Mouse (Mus musculus): Measurements from ENCODE around the gene Washc2. TPM values are rescaled to one million over a fixed set of nuclear protein-coding genes. Genes with fewer than 3 reads are reported as not detected.
"Not testable (repeated sequence)": the region's sequence is repeated elsewhere in the genome, so short reads cannot be mapped to it uniquely, and the experiment has no call there.

The Washc2 gene
- polyA plus RNA-seq (2016; fragmentation: Nextera tagmentation; extraction: Ambion mirVana): 47.5 and 49.2 TPM in 2 replicates

- Histone ChIP-seq H3K27ac (peak within 1 kb of the TSS; percentile 91), H3K9me3 (no peaks in the 10 kb centered on the region), H3K4me1 (peaks cover 24% of the 10 kb centered on the region), H3K4me3 (peak within 1 kb of the TSS; percentile 87), H3K27me3 (ENCODE audit: poor library complexity, severe bottlenecking) (no peaks in the 10 kb centered on the region), H3K36me3 (replicated peaks) (peaks cover 25% of the 10 kb centered on the region)
- under 1% methylated on average over 51 of the region's 51 CpGs for WGBS
- DNase-seq (ENCODE audit: extremely low spot score, low spot score): peak; percentile 97
Measured at GRCm38 (mm10) chr6:116207729-116208534, at the start of gene Washc2. Washc2 (plus strand) TSS chr6:116208038.

GRCm38 (mm10) chr6:116166383-116166782 is 41.5 kb upstream of the Washc2 start:
- WGBS: 87% methylated on average over 1 of the region's 1 CpGs
- Histone ChIP-seq H3K27me3 (ENCODE audit: poor library complexity, severe bottlenecking) (no peaks in the 10 kb centered on the region), H3K4me3 (no peak overlapping the region), H3K27ac (no peak overlapping the region), H3K9me3 (no peaks in the 10 kb centered on the region), H3K36me3 (replicated peaks) (peaks cover 19% of the 10 kb centered on the region), H3K4me1 (no peaks in the 10 kb centered on the region)
- no peak for DNase-seq (ENCODE audit: extremely low spot score, low spot score)

GRCm38 (mm10) chr6:116173511-116174099 is 34.2 kb upstream of the Washc2 start:
- 67% methylated on average over 37 of the region's 37 CpGs for WGBS
- H3K4me1 ChIP-seq; DNase-seq (ENCODE audit: extremely low spot score, low spot score); H3K4me3 ChIP-seq; H3K27ac ChIP-seq; H3K9me3 ChIP-seq; H3K27me3 ChIP-seq (ENCODE audit: poor library complexity, severe bottlenecking): not testable (repeated sequence)
- peaks cover 40% of the 10 kb centered on the region for H3K36me3 ChIP-seq (replicated peaks)

GRCm38 (mm10) chr6:116178376-116178775 is 29.5 kb upstream of the Washc2 start:
- no peaks in the 10 kb centered on the region for H3K4me1 ChIP-seq
- no peak for DNase-seq (ENCODE audit: extremely low spot score, low spot score)
- H3K36me3 ChIP-seq (replicated peaks): peaks cover 49% of the 10 kb centered on the region
- no peaks in the 10 kb centered on the region for H3K9me3 ChIP-seq
- no peak overlapping the region for H3K27ac ChIP-seq
- WGBS: 95% methylated on average over 2 of the region's 2 CpGs
- no peaks in the 10 kb centered on the region for H3K27me3 ChIP-seq (ENCODE audit: poor library complexity, severe bottlenecking)
- no peak overlapping the region for H3K4me3 ChIP-seq

GRCm38 (mm10) chr6:116180731-116181130 is 27.1 kb upstream of the Washc2 start:
- Histone ChIP-seq H3K9me3 (no peaks in the 10 kb centered on the region), H3K4me3 (no peak overlapping the region), H3K27me3 (ENCODE audit: poor library complexity, severe bottlenecking) (no peaks in the 10 kb centered on the region), H3K4me1 (no peaks in the 10 kb centered on the region), H3K27ac (no peak overlapping the region), H3K36me3 (replicated peaks) (peaks cover 41% of the 10 kb centered on the region)
- no peak for DNase-seq (ENCODE audit: extremely low spot score, low spot score)
- WGBS: 78% methylated on average over 3 of the region's 3 CpGs

GRCm38 (mm10) chr6:116183509-116183908 is 24.3 kb upstream of the Washc2 start:
- no peaks in the 10 kb centered on the region for H3K4me1 ChIP-seq
- peaks cover 28% of the 10 kb centered on the region for H3K36me3 ChIP-seq (replicated peaks)
- no peak overlapping the region for H3K4me3 ChIP-seq
- DNase-seq (ENCODE audit: extremely low spot score, low spot score): no peak
- H3K27ac ChIP-seq: no peak overlapping the region
- H3K27me3 ChIP-seq (ENCODE audit: poor library complexity, severe bottlenecking): no peaks in the 10 kb centered on the region
- 95% methylated on average over 5 of the region's 5 CpGs for WGBS
- H3K9me3 ChIP-seq: no peaks in the 10 kb centered on the region

GRCm38 (mm10) chr6:116186485-116186884 is 21.4 kb upstream of the Washc2 start:
- no peak overlapping the region for H3K27ac ChIP-seq
- 55% methylated on average over 2 of the region's 2 CpGs for WGBS
- no peak for DNase-seq (ENCODE audit: extremely low spot score, low spot score)
- no peaks in the 10 kb centered on the region for H3K27me3 ChIP-seq (ENCODE audit: poor library complexity, severe bottlenecking)
- no peaks in the 10 kb centered on the region for H3K9me3 ChIP-seq
- H3K36me3 ChIP-seq (replicated peaks): peaks cover 11% of the 10 kb centered on the region
- H3K4me1 ChIP-seq: peaks cover 5% of the 10 kb centered on the region
- H3K4me3 ChIP-seq: no peak overlapping the region

GRCm38 (mm10) chr6:116189417-116189816 is 18.4 kb upstream of the Washc2 start:
- H3K27me3 ChIP-seq (ENCODE audit: poor library complexity, severe bottlenecking): no peaks in the 10 kb centered on the region
- peaks cover 7% of the 10 kb centered on the region for H3K36me3 ChIP-seq (replicated peaks)
- WGBS: 88% methylated on average over 1 of the region's 1 CpGs
- DNase-seq (ENCODE audit: extremely low spot score, low spot score): no peak
- no peak overlapping the region for H3K4me3 ChIP-seq
- no peaks in the 10 kb centered on the region for H3K9me3 ChIP-seq
- no peak overlapping the region for H3K27ac ChIP-seq
- H3K4me1 ChIP-seq: peaks cover 26% of the 10 kb centered on the region

GRCm38 (mm10) chr6:116192809-116193311 is 15.0 kb upstream of the Washc2 start:
- DNase-seq (ENCODE audit: extremely low spot score, low spot score): peak; percentile 67
- no peaks in the 10 kb centered on the region for H3K36me3 ChIP-seq (replicated peaks)
- peak overlapping the region; percentile 94 for H3K27ac ChIP-seq
- H3K4me1 ChIP-seq: peaks cover 26% of the 10 kb centered on the region
- H3K4me3 ChIP-seq: peak overlapping the region; percentile 92
- no peaks in the 10 kb centered on the region for H3K9me3 ChIP-seq
- H3K27me3 ChIP-seq (ENCODE audit: poor library complexity, severe bottlenecking): peaks cover 4% of the 10 kb centered on the region; the same call in 1 of the 2 replicates
- WGBS: under 1% methylated on average over 51 of the region's 51 CpGs

GRCm38 (mm10) chr6:116193394-116194393 is 14.1 kb upstream of the Washc2 start, which contains the start of gene Tmcc1:
Tmcc1 (minus strand) TSS chr6:116193486.
- Histone ChIP-seq H3K36me3 (replicated peaks) (no peaks in the 10 kb centered on the region), H3K27me3 (ENCODE audit: poor library complexity, severe bottlenecking) (peaks cover 4% of the 10 kb centered on the region; the same call in 1 of the 2 replicates), H3K27ac (peak within 1 kb of the TSS; percentile 94), H3K4me3 (peak within 1 kb of the TSS; percentile 92), H3K9me3 (no peaks in the 10 kb centered on the region), H3K4me1 (peaks cover 26% of the 10 kb centered on the region)
- under 1% methylated on average over 62 of the region's 68 CpGs for WGBS
- peak; percentile 96 for DNase-seq (ENCODE audit: extremely low spot score, low spot score)

- WGBS: 70% methylated on average over 8 of the region's 8 CpGs
Measured at GRCm38 (mm10) chr6:116195811-116196210, 12.0 kb upstream of the Washc2 start.

GRCm38 (mm10) chr6:116198173-116198572 is 9.7 kb upstream of the Washc2 start:
- Histone ChIP-seq H3K27me3 (ENCODE audit: poor library complexity, severe bottlenecking) (peaks cover 4% of the 10 kb centered on the region; the same call in 1 of the 2 replicates), H3K4me1 (peaks cover 8% of the 10 kb centered on the region), H3K4me3 (no peak overlapping the region), H3K36me3 (replicated peaks) (no peaks in the 10 kb centered on the region), H3K9me3 (no peaks in the 10 kb centered on the region), H3K27ac (no peak overlapping the region)
- DNase-seq (ENCODE audit: extremely low spot score, low spot score): no peak
- 41% methylated on average over 3 of the region's 3 CpGs for WGBS

More at GRCm38 (mm10) chr6:116195811-116196210, 12.0 kb upstream of the Washc2 start:
- no peak overlapping the region for H3K4me3 ChIP-seq
- H3K27ac ChIP-seq: no peak overlapping the region
- H3K27me3 ChIP-seq (ENCODE audit: poor library complexity, severe bottlenecking): peaks cover 4% of the 10 kb centered on the region; the same call in 1 of the 2 replicates
- DNase-seq (ENCODE audit: extremely low spot score, low spot score): no peak
- H3K9me3 ChIP-seq: no peaks in the 10 kb centered on the region
- H3K4me1 ChIP-seq: peaks cover 26% of the 10 kb centered on the region
- no peaks in the 10 kb centered on the region for H3K36me3 ChIP-seq (replicated peaks)

All from forebrain, embryonic 10.5 days (tissue).